Mouse (Mus musculus): ENCODE measurements around the gene Slain2. TPM values are rescaled to one million over a fixed set of nuclear protein-coding genes. Genes with fewer than 3 reads are reported as not detected.

Slain2 gene
- total and polyA plus RNA-seq, 3 experiments, result 11.0 to 34.6 (median 27.5) TPM

DNA sequence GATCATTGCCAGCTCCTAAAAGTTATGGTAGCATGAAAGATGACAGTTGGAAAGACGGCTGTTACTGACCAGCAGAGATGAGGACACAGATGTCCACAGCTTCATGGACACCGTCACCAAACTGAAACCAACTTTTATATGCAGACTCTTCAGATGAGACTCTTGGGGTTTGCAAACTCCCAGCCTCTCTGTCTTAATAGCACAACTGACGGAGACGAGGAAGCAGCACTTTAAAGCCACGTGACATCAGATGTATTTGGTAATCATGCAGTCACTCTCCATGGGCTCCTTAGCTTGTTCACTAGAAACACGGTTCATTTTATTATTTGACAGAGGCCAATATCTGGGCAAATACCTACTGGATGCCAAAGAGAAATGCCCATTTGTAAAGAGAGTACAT, 61.9 kb downstream of the Slain2 start:
- Histone ChIP-seq H3K36me3 (replicated peaks in 1 of 2; ENCODE audit: control insufficient read depth in 1 of 2, insufficient read depth in 1 of 2, low read length in 1 of 2) (peaks cover 0 to 64% of the 10 kb centered on the region in 2 experiments), H3K27ac (ENCODE audit: insufficient read depth, low read depth) (no peak overlapping the region), H3K79me2 (replicated peaks; ENCODE audit: control insufficient read depth, extremely low read depth, insufficient read depth, poor library complexity, severe bottlenecking) (no peaks in the 10 kb centered on the region), H3K27me3 (replicated peaks) (no peaks in the 10 kb centered on the region), H3K4me1 (ENCODE audit: control insufficient read depth in 1 of 2, insufficient read depth in 2 of 2) (no peaks in the 10 kb centered on the region), H3K4me2 (ENCODE audit: insufficient read depth, low read depth, poor library complexity, severe bottlenecking) (no peak overlapping the region), H3K9me3 (replicated peaks; ENCODE audit: low read length) (no peaks in the 10 kb centered on the region), H3K9ac (ENCODE audit: insufficient read depth, low read depth) (no peak overlapping the region), H3K4me3 (replicated peaks in 1 of 3; ENCODE audit: low read depth in 2 of 3, low read length in 2 of 3, poor library complexity in 1 of 3) (no peak overlapping the region)
- no peak for TF ChIP-seq JUND (conservative IDR thresholded peaks at IDR 0.05; ENCODE audit: low read depth, low read length)
- TF ChIP-seq TBP (conservative IDR thresholded peaks at IDR 0.05; ENCODE audit: low read depth, low read length), result no peak
- TF ChIP-seq ZC3H11A (IDR thresholded peaks at IDR 0.05; ENCODE audit: low read depth, low read length), result no peak
- TF ChIP-seq MAFK (IDR thresholded peaks at IDR 0.05; ENCODE audit: insufficient replicate concordance, low read length), result no peak
- no peak for TF ChIP-seq MAZ (IDR thresholded peaks at IDR 0.05; ENCODE audit: low read depth, low read length)
- TF ChIP-seq IRF4 (IDR thresholded peaks at IDR 0.05; ENCODE audit: low read depth, low read length), result no peak
- no peak for TF ChIP-seq NELFE (IDR thresholded peaks at IDR 0.05; ENCODE audit: low read depth, low read length)
- no peak for TF ChIP-seq USF2 (conservative IDR thresholded peaks at IDR 0.05; ENCODE audit: low read depth, low read length)
- no peak for TF ChIP-seq UBTF (IDR thresholded peaks at IDR 0.05; ENCODE audit: low read depth, low read length)
- TF ChIP-seq ZMIZ1 (IDR thresholded peaks at IDR 0.05; ENCODE audit: low read depth, low read length), result no peak
- TF ChIP-seq NRF1 (IDR thresholded peaks at IDR 0.05; ENCODE audit: low read depth, low read length), result no peak
- no peak for TF ChIP-seq SIN3A (IDR thresholded peaks at IDR 0.05; ENCODE audit: low read length)
- TF ChIP-seq RAD21 (IDR thresholded peaks at IDR 0.05; ENCODE audit: low read depth, low read length), result no peak
- TF ChIP-seq GABPA (IDR thresholded peaks at IDR 0.05; ENCODE audit: insufficient replicate concordance, low read depth, low read length), result no peak
- dilution Hi-C loops (cut with MboI; ENCODE audit: extremely low pct_ligation_motif_present, extremely low pct_unique_long_range_greater_than_20kb, low sequenced_read_pairs), result no loop called here
- in situ Hi-C loops (cut with MboI; ENCODE audit: low pct_ligation_motif_present, low pct_unique_long_range_greater_than_20kb, low sequenced_read_pairs), result no loop called here
- DNase-seq (ENCODE audit: extremely low read depth), result no peak

DNA sequence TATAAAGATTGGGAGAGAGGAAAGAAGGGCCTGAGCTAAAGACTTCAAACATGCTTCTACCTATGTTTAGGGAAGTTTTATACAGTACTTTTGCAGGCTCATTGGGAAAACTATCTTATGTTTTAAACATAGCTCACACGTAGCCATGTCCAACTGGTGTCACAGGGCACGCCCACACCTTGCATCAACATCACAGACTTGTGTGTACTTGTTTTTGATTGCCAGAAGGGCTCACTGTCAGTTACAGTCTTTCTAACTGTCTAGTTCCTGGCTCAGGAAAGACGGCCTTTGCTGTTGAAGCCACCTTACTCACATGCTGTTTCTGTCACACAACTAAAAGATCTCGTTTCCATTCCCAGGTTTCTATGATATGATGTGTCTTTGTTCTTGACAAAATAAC, 62.4 kb downstream of the Slain2 start:
- no peak for TF ChIP-seq HCFC1 (IDR thresholded peaks at IDR 0.05; ENCODE audit: low read depth, low read length)
- TF ChIP-seq NELFE (IDR thresholded peaks at IDR 0.05; ENCODE audit: low read depth, low read length), result no peak
- H3K9ac ChIP-seq (ENCODE audit: insufficient read depth, low read depth), result no peak overlapping the region

More for the DNA sequence above, 62.4 kb downstream of the Slain2 start:
- H3K4me1 ChIP-seq (ENCODE audit: control insufficient read depth in 1 of 2, insufficient read depth in 2 of 2), result no peaks in the 10 kb centered on the region
- H3K36me3 ChIP-seq (replicated peaks in 1 of 2; ENCODE audit: control insufficient read depth in 1 of 2, insufficient read depth in 1 of 2, low read length in 1 of 2), result peaks cover 0 to 61% of the 10 kb centered on the region in 2 experiments
- no peaks in the 10 kb centered on the region for H3K27me3 ChIP-seq (replicated peaks)
- H3K27ac ChIP-seq (ENCODE audit: insufficient read depth, low read depth), result no peak overlapping the region
- in situ Hi-C loops (cut with MboI; ENCODE audit: low pct_ligation_motif_present, low pct_unique_long_range_greater_than_20kb, low sequenced_read_pairs) (no loop called here), dilution Hi-C loops (cut with MboI; ENCODE audit: extremely low pct_ligation_motif_present, extremely low pct_unique_long_range_greater_than_20kb, low sequenced_read_pairs) (no loop called here)
- H3K79me2 ChIP-seq (replicated peaks; ENCODE audit: control insufficient read depth, extremely low read depth, insufficient read depth, poor library complexity, severe bottlenecking), result no peaks in the 10 kb centered on the region
- no peak for DNase-seq (ENCODE audit: extremely low read depth)
- no peak overlapping the region for H3K4me2 ChIP-seq (ENCODE audit: insufficient read depth, low read depth, poor library complexity, severe bottlenecking)
- no peak overlapping the region for H3K4me3 ChIP-seq (replicated peaks in 1 of 3; ENCODE audit: low read depth in 2 of 3, low read length in 2 of 3, poor library complexity in 1 of 3)
- H3K9me3 ChIP-seq (replicated peaks; ENCODE audit: low read length), result no peaks in the 10 kb centered on the region
